ENCODE assay signal across 9 mouse cellular contexts in the genomic region with DNA sequence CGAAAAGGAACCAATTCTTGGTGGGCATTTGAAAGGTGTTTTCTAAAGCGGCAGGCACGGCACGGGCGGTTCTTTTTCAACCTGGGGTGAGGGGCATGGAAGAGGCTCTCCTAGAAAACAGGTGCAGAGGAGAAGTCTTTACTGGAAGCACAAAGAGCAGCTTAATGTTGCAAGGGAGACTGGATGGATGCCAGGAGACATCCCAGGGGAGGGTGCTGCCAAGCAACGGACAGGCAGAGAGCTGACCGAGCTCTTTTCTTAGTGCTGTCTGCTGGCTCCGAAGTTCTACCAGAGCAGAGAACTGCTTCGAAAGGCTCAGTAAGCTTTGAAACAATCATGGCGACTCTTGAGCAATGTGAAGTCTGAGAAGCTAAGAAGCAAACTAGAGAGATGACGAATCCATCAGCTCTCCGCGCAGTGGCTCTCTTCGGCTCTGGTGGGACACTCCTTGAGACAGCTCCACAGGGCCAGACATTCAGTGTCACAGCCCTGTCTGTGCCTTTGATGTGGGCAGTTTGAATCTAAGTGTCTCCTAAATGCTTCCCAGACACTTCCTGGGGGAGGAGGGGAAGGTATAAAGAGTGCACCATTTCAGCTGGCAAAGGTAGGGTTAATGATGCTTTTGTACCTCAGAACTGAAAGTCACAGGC. TPM values are rescaled to one million over a fixed set of nuclear protein-coding genes. Genes with fewer than 3 reads are reported as not detected.
DNase-seq lines count a peak whose midpoint lies in the region.
"Had no signal": no experiment of that assay in that cellular context is flagged by ENCODE, and none has a peak within 500 bp of the region (broad histone marks: within the 10 kb centered on the region; RNA-seq: fewer than 3 reads in every experiment).

No protein-coding gene starts in this region.

- DNase-seq in layer of hippocampus, adult 9-11 months = peak; percentile 80
- no peak for DNase-seq in layer of hippocampus, adult 9-10 months (ENCODE audit: low spot score)
- peak; percentile 90 for DNase-seq in brain, adult 2 months (ENCODE audit: low read depth, low spot score)
- DNase-seq in heart, adult 18-20 months = peak; percentile 90
- peak; percentile 81 for DNase-seq in kidney, adult 18-20 months
- peak; percentile 75 for DNase-seq in lung, postnatal 14 days
- peak; percentile 45 for DNase-seq in right cerebral cortex, postnatal 36 days (ENCODE audit: low spot score in 2 of 2)
- DNase-seq in thymus, adult 18-20 months = no peak

RNA-seq across cellular contexts. Expression of a gene that starts 24.4 kb away (rescaled TPM):
- total RNA-seq in heart, adult 18-20 months (2021) = 10 to 100 TPM; 63.6 to 78.8 TPM

RNA-seq across cellular contexts. Expression of a gene that starts 24.5 kb away (rescaled TPM):
- not detected for total RNA-seq in heart, adult 18-20 months (2021)
- total RNA-seq: layer of hippocampus, postnatal 14 days had no signal

RNA-seq across cellular contexts. Expression of a gene that starts 43.5 kb away (rescaled TPM):
- total RNA-seq in heart, adult 18-20 months (2021) = 100 to 1,000 TPM; 138 to 153 TPM

RNA-seq across cellular contexts. Expression of a gene that starts 51.8 kb away (rescaled TPM):
- total RNA-seq in heart, adult 18-20 months (2021) = 10 to 100 TPM; 31.8 to 41.4 TPM

RNA-seq across cellular contexts. Expression of a gene that starts 59.9 kb away (rescaled TPM):
- 1 to 10 TPM; 7.4 to 9.8 TPM for total RNA-seq in heart, adult 18-20 months (2021)

Comparison
In these comparisons a context has a peak if more than half of its experiments do, and no peak if none do; other contexts are left out.
1. DNase-seq: peak in layer of hippocampus, adult 9-11 months (single experiment), brain, adult 2 months (single experiment), heart, adult 18-20 months (2 of 2), kidney, adult 18-20 months (single experiment), lung, postnatal 14 days (single experiment) and right cerebral cortex, postnatal 36 days (2 of 2); none in layer of hippocampus, adult 9-10 months (single experiment) and thymus, adult 18-20 months (0 of 2).